Mouse (Mus musculus): ENCODE measurements around the gene Lifr.

DNA sequence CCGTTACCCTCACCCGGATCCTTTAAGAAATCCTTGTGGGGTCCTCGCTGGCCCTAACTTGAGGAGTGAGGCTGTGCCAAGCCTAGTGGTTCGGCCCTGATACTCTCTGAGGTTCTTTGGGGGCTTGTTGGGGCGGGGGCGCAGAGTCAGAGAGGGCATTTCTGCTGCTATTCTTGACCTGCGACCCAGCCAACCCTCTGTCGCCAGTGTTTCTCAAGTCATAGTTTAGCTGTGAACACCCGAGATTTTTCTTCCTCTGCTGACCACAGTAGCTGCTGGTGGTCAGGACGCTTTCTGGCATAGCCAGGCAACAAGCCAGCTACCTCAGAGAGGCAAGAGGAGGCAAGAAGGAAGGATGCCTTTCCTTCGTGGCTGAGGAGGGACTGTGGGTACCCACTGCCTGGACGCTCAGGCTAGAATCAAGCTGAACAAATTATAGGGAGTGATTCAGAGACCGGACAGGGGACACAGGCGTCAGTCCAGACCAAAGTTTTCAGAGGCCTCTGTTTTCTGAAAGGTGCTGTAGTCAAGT is 25.4 kb upstream of the Lifr start:
- no peak for TF ChIP-seq CTCF (IDR thresholded peaks at IDR 0.05; ENCODE audit: borderline replicate concordance, insufficient read depth, low read length)
- TF ChIP-seq POLR2A (IDR thresholded peaks at IDR 0.05; ENCODE audit: low read depth, low read length) = no peak

Measured in embryonic fibroblast, embryonic 13.5 days (primary cell).